Mouse (Mus musculus) hindbrain, embryonic 16.5 days (tissue): ENCODE measurements around the gene Stx3. TPM values are rescaled to one million over a fixed set of nuclear protein-coding genes. Genes with fewer than 3 reads are reported as not detected.

Experiments used
- polyA plus RNA-seq: library from polyadenylated mRNA; unstranded; fragments of >200 nt; fragmentation: Nextera tagmentation; extraction: Ambion mirVana; gene quantifications from 2 replicates; pipeline ENCODE4 v1.2.1, GENCODE M21; 2015

Gene Stx3
- polyA plus RNA-seq, 1 experiment from 2014 or later, result 20.1 TPM

Other genes with a start within 250 kb of the Stx3 start
- 1.9 and 2.1 TPM in 2 replicates for gene Ms4a6d, start 214.6 kb downstream of the Stx3 start, polyA plus RNA-seq
- gene Ms4a2, start 195.7 kb downstream of the Stx3 start, polyA plus RNA-seq, result 0.10 and 0.32 TPM in 2 replicates
- not detected in 2 replicates for gene Ms4a3, start 178.6 kb downstream of the Stx3 start, polyA plus RNA-seq
- not detected in 2 replicates for gene Oosp2, start 158.8 kb downstream of the Stx3 start, polyA plus RNA-seq
- gene Oosp1, start 128.3 kb downstream of the Stx3 start, polyA plus RNA-seq, result not detected in 2 replicates
- gene Oosp3, start 122.3 kb downstream of the Stx3 start, polyA plus RNA-seq, result not detected in 2 replicates
- not detected in 2 replicates for gene Gif, start 71.8 kb downstream of the Stx3 start, polyA plus RNA-seq
- gene Mrpl16, start 49.0 kb downstream of the Stx3 start, polyA plus RNA-seq, result 46.2 and 49.1 TPM in 2 replicates
- 0.11 and 0.33 TPM in 2 replicates for gene Olfr1417, start 19.8 kb upstream of the Stx3 start, polyA plus RNA-seq
- not detected in 2 replicates for gene Olfr1418, start 41.7 kb upstream of the Stx3 start, polyA plus RNA-seq
- gene Olfr1419, start 55.7 kb upstream of the Stx3 start, polyA plus RNA-seq, result not detected in 2 replicates
- not detected in 2 replicates for gene Olfr1420, start 67.2 kb upstream of the Stx3 start, polyA plus RNA-seq
- 14.8 and 16.4 TPM in 2 replicates for gene Patl1, start 93.0 kb upstream of the Stx3 start, polyA plus RNA-seq
- 3.0 and 3.2 TPM in 2 replicates for gene Osbp, start 146.5 kb upstream of the Stx3 start, polyA plus RNA-seq
- gene Olfr1423, start 221.9 kb upstream of the Stx3 start, polyA plus RNA-seq, result not detected in 2 replicates
- gene Olfr1424, start 243.3 kb upstream of the Stx3 start, polyA plus RNA-seq, result not detected in 2 replicates